Mouse (Mus musculus): ENCODE data around the gene Pkdrej.

DNA sequence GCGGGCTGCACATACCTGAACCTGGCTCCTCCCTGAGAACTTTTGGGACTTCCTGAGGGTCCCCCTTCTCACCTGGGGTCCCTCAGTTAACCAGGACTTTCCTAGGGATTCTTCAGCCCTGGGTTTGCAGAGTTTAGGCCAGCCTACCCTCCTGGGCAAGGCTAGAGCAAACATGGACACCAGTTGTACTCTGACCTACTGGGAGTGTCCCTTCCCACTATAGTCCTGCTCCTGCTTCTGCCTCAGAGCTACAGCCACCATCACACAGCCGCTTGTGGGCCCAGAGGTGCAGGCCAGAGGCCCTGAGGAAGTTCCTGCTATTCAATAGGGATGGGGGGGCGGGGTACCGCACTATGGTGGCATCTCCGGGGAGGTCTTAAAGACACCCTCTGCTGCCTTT is 7.9 kb upstream of the Pkdrej start:
- TF ChIP-seq CTCF (IDR thresholded peaks at IDR 0.05; ENCODE audit: extremely low read depth, insufficient read length, insufficient replicate concordance, low read depth, low read length): no peak
- TF ChIP-seq POLR2A (IDR thresholded peaks at IDR 0.05; ENCODE audit: low read depth, low read length): no peak

All from small intestine, adult 2 months (tissue).